Comparison of ENCODE assay signal across 9 mouse cellular contexts in genomic region chr16:33965878-33966537, GRCm38 (mm10). TPM values are rescaled to one million over a fixed set of nuclear protein-coding genes. Genes with fewer than 3 reads are reported as not detected.
DNase-seq lines count a peak whose midpoint lies in the region; ATAC-seq lines count a peak whose summit lies in the region.
"Had no signal": no experiment of that assay in that cellular context is flagged by ENCODE, and none has a peak within 500 bp of the region (broad histone marks: within the 10 kb centered on the region; RNA-seq: fewer than 3 reads in every experiment).

No protein-coding gene starts in this region.

- H3K27ac ChIP-seq in heart, embryonic 15.5 days: peak overlapping the region; percentile 65
- peak overlapping the region; percentile 51 for H3K27ac ChIP-seq in liver, embryonic 13.5 days

- peaks cover 11% of the 10 kb centered on the region for H3K4me1 ChIP-seq in heart, embryonic 15.5 days (replicated peaks)
- peaks cover 38% of the 10 kb centered on the region for H3K4me1 ChIP-seq in liver, embryonic 13.5 days (replicated peaks)

- H3K4me2 ChIP-seq in heart, embryonic 15.5 days: peak overlapping the region; percentile 78
- peak overlapping the region; percentile 81 for H3K4me2 ChIP-seq in liver, embryonic 13.5 days

- intact Hi-C loops in gastrocnemius, postnatal 14 days (cut with DNase I; ENCODE audit: low total_unique reads): no loop called here

- H3K9ac ChIP-seq in heart, embryonic 15.5 days: peak overlapping the region; percentile 75
- peak overlapping the region; percentile 80 for H3K9ac ChIP-seq in liver, embryonic 13.5 days

- H3K4me3 ChIP-seq in heart, embryonic 15.5 days: peak overlapping the region; percentile 74
- H3K4me3 ChIP-seq in liver, embryonic 13.5 days (replicated peaks): peak overlapping the region; percentile 70

- no peaks in the 10 kb centered on the region for H3K9me3 ChIP-seq in heart, embryonic 15.5 days (replicated peaks)
- no peaks in the 10 kb centered on the region for H3K9me3 ChIP-seq in liver, embryonic 13.5 days (replicated peaks)

- H3K36me3 ChIP-seq in heart, embryonic 15.5 days: peaks cover 23% of the 10 kb centered on the region
- peaks cover 29% of the 10 kb centered on the region for H3K36me3 ChIP-seq in liver, embryonic 13.5 days

- 12% methylated on average over 15 of the region's 15 CpGs for WGBS in heart, embryonic 15.5 days
- WGBS in liver, embryonic 13.5 days (ENCODE audit: insufficient replicate concordance): 4% methylated on average over 15 of the region's 15 CpGs

- peak; percentile 55; the same call in 1 of the 2 replicates for ATAC-seq in frontal cortex, adult (ENCODE audit: low TSS enrichment)
- no peak for ATAC-seq in heart, embryonic 15.5 days (replicated peaks; ENCODE audit: insufficient number of reproducible peaks, insufficient read depth, low FRiP score, low read depth)
- 0 out of 2 replicates have a peak, but pooled peaks have one; percentile 5 for ATAC-seq in liver, embryonic 13.5 days (ENCODE audit: low read depth)

- H3K27me3 ChIP-seq in heart, embryonic 15.5 days: no peaks in the 10 kb centered on the region
- no peaks in the 10 kb centered on the region for H3K27me3 ChIP-seq in liver, embryonic 13.5 days
- H3K27me3 ChIP-seq: Patski had no signal

- DNase-seq in frontal cortex, postnatal 14 days (ENCODE audit: low spot score in 2 of 2): no peak
- peak; percentile 21 for DNase-seq in thymus, postnatal 0 days (ENCODE audit: low spot score)
- no peak for DNase-seq in thymus, postnatal 10 days (ENCODE audit: low spot score in 2 of 2)
- DNase-seq in liver, embryonic 13.5 days: no peak
- peak; percentile 15 for DNase-seq in thymus, postnatal 25 days
- no peak for DNase-seq in gastrocnemius, postnatal 14 days

RNA-seq across cellular contexts. Expression of gene Umps, which starts 0.8 kb away (rescaled TPM):
- polyA plus RNA-seq in thymus, postnatal 0 days (2015; fragmentation: Nextera tagmentation; extraction: Ambion mirVana): 46.2 and 53.2 TPM in 2 replicates
- polyA plus RNA-seq in heart, embryonic 15.5 days (2015; fragmentation: Nextera tagmentation; extraction: Ambion mirVana): 23.9 and 30.7 TPM in 2 replicates
- 51.1 and 58.1 TPM in 2 replicates for polyA plus RNA-seq in liver, embryonic 13.5 days (2015; fragmentation: Nextera tagmentation; extraction: Ambion mirVana)
- total RNA-seq in gastrocnemius, postnatal 14 days (2021): 1 to 10 TPM; 5.3 to 7.0 TPM

Comparison
In these comparisons a context has a peak if more than half of its experiments do, and no peak if none do; other contexts are left out.
1. DNase-seq: peak in thymus, postnatal 0 days (single experiment) and thymus, postnatal 25 days (single experiment); none in frontal cortex, postnatal 14 days (0 of 2), thymus, postnatal 10 days (0 of 2), liver, embryonic 13.5 days (single experiment) and gastrocnemius, postnatal 14 days (single experiment).